Mouse (Mus musculus) G1E (cell line): ENCODE results near the gene Scamp2. TPM values are rescaled to one million over a fixed set of nuclear protein-coding genes. Genes with fewer than 3 reads are reported as not detected.
A peak's percentile ranks its signal among the peaks of the same experiment; 100 is the strongest.

Experiments used
- ATAC-seq: 2 replicates; pipeline ENCODE4 v1.8.0; 2016; ENCODE audit warnings: mild to moderate bottlenecking; ENCODE audit not compliant: insufficient number of reproducible peaks, poor library complexity, low FRiP score, severe bottlenecking; ENCODE audit errors: extremely low read depth
- DNase-seq: peaks from one replicate; pipeline ENCODE4 v3.0.0; 2012; ENCODE audit warnings: low spot score
- H3K27me3 ChIP-seq: 2 replicates; pipeline ENCODE4 v1.6.1; 2012; ENCODE audit warnings: mild to moderate bottlenecking, low read length, inconsistent platforms; ENCODE audit not compliant: insufficient read depth
- H3K36me3 ChIP-seq: replicated peaks from 2 replicates; pipeline ENCODE3; 2012; ENCODE audit warnings: mild to moderate bottlenecking, inconsistent platforms
- H3K4me1 ChIP-seq: 2 replicates; pipeline ENCODE4 v1.6.1; 2012; ENCODE audit warnings: low read depth, low read length, inconsistent platforms, mixed read lengths; ENCODE audit not compliant: insufficient read depth
- H3K4me3 ChIP-seq: 2 replicates; pipeline ENCODE4 v1.5.1; 2012; ENCODE audit warnings: low read depth, mild to moderate bottlenecking, inconsistent platforms, low read length, moderate library complexity, mixed read lengths
- H3K9me3 ChIP-seq: replicated peaks from 2 replicates; pipeline ENCODE4 v1.6.1; 2012; ENCODE audit warnings: inconsistent platforms
- CTCF ChIP-seq: IDR thresholded peaks from 2 replicates; pipeline ENCODE4 v1.5.1; 2012; ENCODE audit warnings: low read depth, low read length, inconsistent platforms, mixed read lengths
- GATA1 ChIP-seq: IDR thresholded peaks from 2 replicates; pipeline ENCODE4 v1.6.1; 2012; ENCODE audit warnings: borderline replicate concordance, low read length, inconsistent platforms, mixed read lengths
- GATA2 ChIP-seq: IDR thresholded peaks from 2 replicates; pipeline ENCODE4 v1.6.1; 2012; ENCODE audit warnings: low read depth, low read length, inconsistent platforms, borderline replicate concordance
- POLR2AphosphoS5 ChIP-seq: IDR thresholded peaks from 2 replicates; pipeline ENCODE4 v1.6.1; 2012; ENCODE audit warnings: low read depth, low read length, inconsistent platforms; ENCODE audit not compliant: insufficient replicate concordance
- TAL1 ChIP-seq: conservative IDR thresholded peaks from 2 replicates; pipeline ENCODE4 v1.6.1; 2012; ENCODE audit warnings: low read depth, low read length, inconsistent platforms, mixed read lengths
- polyA plus RNA-seq: library from polyadenylated mRNA; stranded (reverse); fragments of >175 nt; gene quantifications from 2 replicates; pipeline ENCODE4 v1.2.3, GENCODE M21; 2012
- total RNA-seq, 2 experiments: library from RNA; stranded (forward) in 1 of 2; stranded (reverse) in 1 of 2; fragments of 200-1000 nt in 1 of 2; fragments of >200 nt in 1 of 2; fragmentation: Nextera tagmentation in 1 of 2; gene quantifications; 2 replicates each; pipeline ENCODE4 v1.2.3; 2014 to 2017

Gene Scamp2
- total and polyA plus RNA-seq, 3 experiments = 16.6 to 26.6 (median 19.2) TPM

GRCm38 (mm10) chr9:57549186-57549585 lies 11.6 kb upstream of the Scamp2 start:
- ATAC-seq = no peak

GRCm38 (mm10) chr9:57550126-57550862 lies 10.4 kb upstream of the Scamp2 start:
- Histone ChIP-seq H3K36me3 (peaks cover 55% of the 10 kb centered on the region), H3K4me1 (peaks cover 39% of the 10 kb centered on the region), H3K27me3 (peaks cover 2% of the 10 kb centered on the region; the same call in 1 of the 2 replicates), H3K9me3 (no peaks in the 10 kb centered on the region), H3K4me3 (no peak overlapping the region)
- TF ChIP-seq TAL1 = no peak
- TF ChIP-seq GATA1 = no peak
- ATAC-seq (no peak), DNase-seq (no peak)

More at GRCm38 (mm10) chr9:57549186-57549585, 11.6 kb upstream of the Scamp2 start:
- peaks cover 37% of the 10 kb centered on the region for H3K4me1 ChIP-seq
- no peak for DNase-seq
- TF ChIP-seq TAL1 (no peak), GATA1 (no peak), GATA2 (no peak), POLR2AphosphoS5 (no peak), CTCF (no peak)
- H3K4me3 ChIP-seq = no peak overlapping the region
- no peaks in the 10 kb centered on the region for H3K9me3 ChIP-seq
- peaks cover 2% of the 10 kb centered on the region; the same call in 1 of the 2 replicates for H3K27me3 ChIP-seq
- peaks cover 66% of the 10 kb centered on the region for H3K36me3 ChIP-seq

GRCm38 (mm10) chr9:57552139-57552887 lies 8.4 kb upstream of the Scamp2 start, which contains the start of gene Mpi:
Gene Mpi, minus strand, starts transcription at chr9:57552763.
- TF ChIP-seq TAL1 = no peak
- no peak for TF ChIP-seq GATA1
- TF ChIP-seq POLR2AphosphoS5 = no peak
- no peak for TF ChIP-seq CTCF
- no peak for TF ChIP-seq GATA2
- Histone ChIP-seq H3K4me3 (peak within 1 kb of the TSS; percentile 76), H3K9me3 (no peaks in the 10 kb centered on the region), H3K4me1 (peaks cover 36% of the 10 kb centered on the region), H3K27me3 (peaks cover 2% of the 10 kb centered on the region; the same call in 1 of the 2 replicates), H3K36me3 (peaks cover 36% of the 10 kb centered on the region)
- peak; percentile 62 for DNase-seq
- ATAC-seq = no peak

DNA sequence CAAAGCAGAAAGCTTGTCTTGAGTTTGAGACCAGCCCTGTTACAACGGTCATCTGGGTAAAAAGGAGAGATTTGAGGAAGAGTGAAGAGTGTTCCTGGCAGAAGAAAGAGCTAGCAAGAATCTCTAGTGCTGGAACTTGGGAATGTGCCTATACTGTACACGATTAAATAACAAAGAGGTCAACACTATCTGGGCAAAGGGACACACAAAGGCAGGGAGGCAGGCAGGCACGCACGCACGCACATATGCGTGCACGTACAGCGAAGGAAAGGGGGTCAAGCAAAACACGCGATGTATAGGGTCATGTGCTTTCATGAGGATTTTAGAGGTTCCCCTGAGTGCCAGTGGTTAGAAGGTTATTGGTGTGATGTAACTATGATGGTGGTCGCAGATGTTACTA lies 7.6 kb upstream of the Scamp2 start:
- Histone ChIP-seq H3K4me1 (peaks cover 28% of the 10 kb centered on the region), H3K4me3 (no peak overlapping the region), H3K27me3 (peaks cover 2% of the 10 kb centered on the region; the same call in 1 of the 2 replicates), H3K36me3 (peaks cover 28% of the 10 kb centered on the region), H3K9me3 (no peaks in the 10 kb centered on the region)
- DNase-seq = no peak
- no peak for TF ChIP-seq TAL1
- TF ChIP-seq GATA1 = no peak
- no peak for TF ChIP-seq POLR2AphosphoS5
- no peak for TF ChIP-seq GATA2
- TF ChIP-seq CTCF = no peak
- ATAC-seq = no peak

GRCm38 (mm10) chr9:57554753-57555152 lies 6.0 kb upstream of the Scamp2 start:
- Histone ChIP-seq H3K4me3 (no peak overlapping the region), H3K36me3 (peaks cover 12% of the 10 kb centered on the region), H3K4me1 (peaks cover 34% of the 10 kb centered on the region), H3K27me3 (peaks cover 2% of the 10 kb centered on the region; the same call in 1 of the 2 replicates), H3K9me3 (no peaks in the 10 kb centered on the region)
- no peak for ATAC-seq
- TF ChIP-seq POLR2AphosphoS5 (no peak), TAL1 (no peak), CTCF (no peak), GATA2 (no peak), GATA1 (no peak)
- no peak for DNase-seq

- DNase-seq = no peak
- TF ChIP-seq GATA1 = no peak
- TF ChIP-seq GATA2 = no peak
- no peak for TF ChIP-seq POLR2AphosphoS5
- TF ChIP-seq TAL1 = no peak
- TF ChIP-seq CTCF = no peak
- H3K4me3 ChIP-seq = no peak overlapping the region
- peaks cover 4% of the 10 kb centered on the region for H3K36me3 ChIP-seq
- no peak for ATAC-seq
- no peaks in the 10 kb centered on the region for H3K9me3 ChIP-seq
- peaks cover 2% of the 10 kb centered on the region; the same call in 1 of the 2 replicates for H3K27me3 ChIP-seq
- peaks cover 41% of the 10 kb centered on the region for H3K4me1 ChIP-seq
Measured at GRCm38 (mm10) chr9:57557215-57557614, 3.5 kb upstream of the Scamp2 start.
